Mouse (Mus musculus): Measurements from ENCODE around the gene Olfr479. TPM values are rescaled to one million over a fixed set of nuclear protein-coding genes. Genes with fewer than 3 reads are reported as not detected.

The Olfr479 gene
- not detected in 2 replicates for polyA plus RNA-seq (2015; fragmentation: Nextera tagmentation; extraction: Ambion mirVana)

DNA sequence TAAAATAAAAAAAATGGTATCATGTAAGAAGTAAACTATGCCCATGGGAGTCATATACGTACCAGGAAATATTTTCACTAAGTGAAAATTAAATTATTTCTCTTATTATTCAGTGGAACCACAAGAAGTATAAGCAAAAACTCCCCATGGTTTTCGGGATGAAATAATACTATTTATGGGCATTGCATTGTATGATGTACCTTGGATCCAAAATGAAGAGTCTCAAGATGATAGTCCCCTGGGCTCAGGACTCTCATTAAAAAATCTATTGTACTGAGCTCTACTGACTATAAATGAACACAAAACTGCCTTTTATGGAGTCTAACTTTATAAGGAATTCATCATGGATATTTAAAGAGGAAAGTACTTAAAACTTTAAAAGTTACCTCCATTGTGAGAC lies at the start of gene Olfr479:
Gene Olfr479, plus strand, starts transcription at position 301 of the 400 bp plus-strand sequence.

DNA sequence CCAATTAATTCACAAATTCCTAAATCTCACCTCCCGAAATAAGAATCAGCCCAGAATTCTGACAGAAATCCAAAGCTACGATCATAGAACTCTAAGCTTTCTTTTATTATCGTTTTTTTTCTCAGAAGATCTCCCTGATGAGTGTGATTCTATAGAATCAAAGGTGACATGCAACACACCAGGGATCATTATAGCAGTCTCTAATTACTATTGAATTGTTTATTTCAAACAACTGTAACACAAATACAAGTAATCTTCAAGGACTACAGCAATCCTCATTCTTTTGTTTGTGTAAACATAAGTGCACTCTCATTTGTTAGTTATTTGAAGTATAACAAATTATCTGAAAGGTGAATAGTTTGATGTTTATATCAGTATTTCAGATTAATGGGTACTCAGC lies 16.6 kb upstream of the Olfr479 start, which contains the start of gene Olfr478:
Gene Olfr478, minus strand, starts transcription at position 101 of the 400 bp plus-strand sequence.

DNA sequence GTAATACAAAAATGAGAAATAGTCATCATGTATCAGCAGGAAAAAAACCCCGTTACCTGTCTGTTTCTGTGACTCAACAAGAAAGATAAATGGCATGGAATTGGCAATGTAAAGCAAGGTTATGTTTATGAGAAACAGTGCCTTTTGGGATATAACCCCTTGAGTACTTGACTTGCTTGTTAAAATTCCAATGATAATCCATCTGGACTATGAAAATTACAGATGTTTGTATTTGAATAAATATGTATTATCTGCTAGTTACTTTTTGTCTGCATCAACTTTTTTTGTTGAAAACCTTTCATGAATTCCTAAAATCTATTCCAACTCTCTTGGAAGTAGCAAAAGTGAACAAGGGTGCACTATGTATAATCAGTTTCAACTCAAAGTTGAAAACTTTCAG lies 16.8 kb downstream of the Olfr479 start, which contains the start of gene Olfr480:
Gene Olfr480, minus strand, starts transcription at position 101 of the 400 bp plus-strand sequence.

DNA sequence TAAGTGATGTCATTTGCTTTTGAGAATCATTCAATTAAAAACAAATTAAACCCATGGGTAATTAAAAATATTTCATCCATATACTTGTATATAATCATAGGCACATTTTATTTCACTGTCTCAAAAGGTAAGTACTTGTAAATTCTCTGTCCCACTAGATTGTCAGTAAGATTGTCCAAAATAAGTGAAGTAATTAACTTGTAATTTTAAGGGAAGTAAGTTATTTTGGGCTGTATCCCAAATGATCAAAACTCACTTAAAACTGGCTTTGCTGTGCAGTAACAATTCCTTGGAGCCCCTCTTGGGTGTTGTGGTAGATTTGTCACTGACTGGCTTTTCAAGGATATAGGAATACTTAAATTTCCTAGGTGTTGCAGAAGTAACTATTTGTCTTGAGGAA lies 29.1 kb downstream of the Olfr479 start, which contains the start of gene Olfr481:
Gene Olfr481, plus strand, starts transcription at position 301 of the 400 bp plus-strand sequence.

DNA sequence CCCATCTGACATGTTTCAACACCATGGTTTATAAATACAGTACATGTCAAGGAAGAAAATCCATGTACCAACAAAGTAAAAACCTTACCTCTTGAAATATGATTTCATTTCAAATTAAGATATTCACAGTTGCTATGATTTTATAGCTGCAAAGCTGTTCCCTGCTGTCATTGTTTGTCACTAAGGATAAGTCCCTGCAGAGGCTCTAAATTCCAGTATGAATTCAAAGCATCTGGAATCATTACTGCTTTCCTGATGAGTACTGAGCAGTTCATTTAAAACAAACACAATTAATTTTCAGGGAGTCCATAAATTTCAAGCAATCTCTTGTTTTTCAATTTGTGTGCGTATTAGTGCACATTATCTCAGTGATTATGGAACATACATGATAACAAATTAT lies 47.0 kb downstream of the Olfr479 start, which contains the start of gene Olfr482:
Gene Olfr482, minus strand, starts transcription at position 101 of the 400 bp plus-strand sequence.

DNA sequence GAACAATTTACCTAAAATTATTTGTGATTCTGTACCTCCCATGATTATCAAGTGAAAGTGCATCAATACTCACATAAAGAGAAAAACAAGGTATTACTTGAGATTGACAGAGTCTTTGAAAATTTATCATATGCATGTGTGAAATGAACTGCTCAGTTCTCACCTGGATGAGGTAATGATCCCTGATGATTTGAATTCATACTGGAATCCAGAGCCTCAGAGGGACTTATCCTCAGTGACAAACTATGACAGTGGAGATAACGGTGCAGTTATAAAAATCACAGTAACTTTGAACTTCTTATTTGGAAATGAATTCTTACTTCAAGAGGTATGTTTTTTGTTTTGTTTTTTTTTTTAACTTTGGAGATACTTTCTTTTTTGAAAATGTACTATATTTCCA lies 50.1 kb downstream of the Olfr479 start, which contains the start of gene Olfr483:
Gene Olfr483, plus strand, starts transcription at position 301 of the 400 bp plus-strand sequence.

Other genes starting within 250 kb of the Olfr479 start
- not detected in 2 replicates for gene Ovch2, start 249.5 kb upstream of the Olfr479 start, polyA plus RNA-seq (2015; fragmentation: Nextera tagmentation; extraction: Ambion mirVana)
- gene Olfr467, start 238.4 kb upstream of the Olfr479 start, polyA plus RNA-seq (2015; fragmentation: Nextera tagmentation; extraction: Ambion mirVana), result not detected in 2 replicates
- gene Olfr469, start 225.2 kb upstream of the Olfr479 start, polyA plus RNA-seq (2015; fragmentation: Nextera tagmentation; extraction: Ambion mirVana), result not detected in 2 replicates
- gene Olfr470, start 203.2 kb upstream of the Olfr479 start, polyA plus RNA-seq (2015; fragmentation: Nextera tagmentation; extraction: Ambion mirVana), result not detected in 2 replicates
- not detected in 2 replicates for gene Olfr472, start 152.8 kb upstream of the Olfr479 start, polyA plus RNA-seq (2015; fragmentation: Nextera tagmentation; extraction: Ambion mirVana)
- gene Olfr473, start 120.2 kb upstream of the Olfr479 start, polyA plus RNA-seq (2015; fragmentation: Nextera tagmentation; extraction: Ambion mirVana), result not detected in 2 replicates
- not detected in 2 replicates for gene Olfr474, start 96.0 kb upstream of the Olfr479 start, polyA plus RNA-seq (2015; fragmentation: Nextera tagmentation; extraction: Ambion mirVana)
- not detected in 2 replicates for gene Olfr476, start 85.9 kb upstream of the Olfr479 start, polyA plus RNA-seq (2015; fragmentation: Nextera tagmentation; extraction: Ambion mirVana)
- gene Olfr477, start 64.0 kb upstream of the Olfr479 start, polyA plus RNA-seq (2015; fragmentation: Nextera tagmentation; extraction: Ambion mirVana), result not detected in 2 replicates
- not detected in 2 replicates for gene Olfr478, start 16.7 kb upstream of the Olfr479 start, polyA plus RNA-seq (2015; fragmentation: Nextera tagmentation; extraction: Ambion mirVana)
- gene Olfr480, start 16.7 kb downstream of the Olfr479 start, polyA plus RNA-seq (2015; fragmentation: Nextera tagmentation; extraction: Ambion mirVana), result not detected in 2 replicates
- gene Olfr481, start 29.2 kb downstream of the Olfr479 start, polyA plus RNA-seq (2015; fragmentation: Nextera tagmentation; extraction: Ambion mirVana), result not detected in 2 replicates
- 0.10 and 0.16 TPM in 2 replicates for gene Olfr482, start 46.9 kb downstream of the Olfr479 start, polyA plus RNA-seq (2015; fragmentation: Nextera tagmentation; extraction: Ambion mirVana)
- not detected in 2 replicates for gene Olfr483, start 50.2 kb downstream of the Olfr479 start, polyA plus RNA-seq (2015; fragmentation: Nextera tagmentation; extraction: Ambion mirVana)
- not detected in 2 replicates for gene Olfr484, start 76.8 kb downstream of the Olfr479 start, polyA plus RNA-seq (2015; fragmentation: Nextera tagmentation; extraction: Ambion mirVana)
- gene Olfr485, start 109.2 kb downstream of the Olfr479 start, polyA plus RNA-seq (2015; fragmentation: Nextera tagmentation; extraction: Ambion mirVana), result not detected in 2 replicates
- gene Olfr486, start 122.0 kb downstream of the Olfr479 start, polyA plus RNA-seq (2015; fragmentation: Nextera tagmentation; extraction: Ambion mirVana), result not detected in 2 replicates
- gene Olfr487, start 163.9 kb downstream of the Olfr479 start, polyA plus RNA-seq (2015; fragmentation: Nextera tagmentation; extraction: Ambion mirVana), result not detected in 2 replicates
- not detected in 2 replicates for gene Olfr488, start 207.7 kb downstream of the Olfr479 start, polyA plus RNA-seq (2015; fragmentation: Nextera tagmentation; extraction: Ambion mirVana)
- gene Olfr490, start 238.2 kb downstream of the Olfr479 start, polyA plus RNA-seq (2015; fragmentation: Nextera tagmentation; extraction: Ambion mirVana), result not detected in 2 replicates